Mouse (Mus musculus): Measurements from ENCODE around the gene Actl7b.

DNA sequence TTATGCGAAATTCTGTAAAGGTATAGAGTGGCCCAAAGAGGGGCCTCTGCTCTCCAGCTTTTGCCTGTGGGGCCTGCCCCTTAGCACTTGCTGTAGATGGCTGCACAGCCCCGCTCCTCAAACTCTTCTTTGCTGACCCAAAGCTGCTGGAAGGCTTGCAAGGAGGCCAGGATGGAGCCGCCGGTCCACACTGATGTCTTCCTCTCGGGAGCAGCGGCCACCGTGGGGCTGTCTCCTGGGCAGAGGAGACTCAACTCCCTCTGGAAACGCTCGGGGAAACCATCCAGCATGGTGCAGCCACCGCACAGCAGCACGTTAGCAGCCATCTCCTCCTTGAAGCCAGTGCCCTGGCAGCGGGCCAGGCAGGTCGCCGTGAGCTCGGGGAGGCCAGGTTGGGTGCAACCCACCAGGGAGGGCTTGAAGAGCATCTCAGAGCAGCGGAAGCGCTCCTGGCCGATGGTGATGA, 1.2 kb downstream of the Actl7b start, which contains the start of gene Gm26657:
- TF ChIP-seq MAFK (IDR thresholded peaks at IDR 0.05; ENCODE audit: borderline replicate concordance, low read depth, low read length) (no peak), CTCF (IDR thresholded peaks at IDR 0.05 in 2 of 3, conservative IDR thresholded peaks at IDR 0.05 in 1 of 3; ENCODE audit: control insufficient read depth in 1 of 3, insufficient read depth in 1 of 3, low read depth in 2 of 3, low read length in 3 of 3, poor library complexity in 1 of 3, severe bottlenecking in 1 of 3) (no peak)
